Mouse (Mus musculus): ENCODE measurements around the gene Cacna1e.

GRCm38 (mm10) chr1:154830051-154830450, 54.2 kb downstream of the Cacna1e start:
- no peak for TF ChIP-seq CTCF (IDR thresholded peaks at IDR 0.05; ENCODE audit: low read depth, low read length)
- TF ChIP-seq POLR2A (IDR thresholded peaks at IDR 0.05; ENCODE audit: borderline replicate concordance, low read depth, low read length): no peak

Data from bone marrow macrophage, adult 2 months (primary cell).